Mouse (Mus musculus) limb, embryonic 11.5 days (tissue): ENCODE results near the gene Grm5. TPM values are rescaled to one million over a fixed set of nuclear protein-coding genes. Genes with fewer than 3 reads are reported as not detected.

Experiments used
- ATAC-seq: fragments of 200-750 bp; cut with Nextera tagmentation; 2 replicates; pipeline ENCODE4 v1.8.0; 2017; ENCODE audit warnings: low read depth; ENCODE audit not compliant: insufficient number of reproducible peaks, low FRiP score, low TSS enrichment
- DNase-seq: peaks from one replicate; pipeline ENCODE4 v3.0.0-alpha.2; 2015; ENCODE audit warnings: low spot score
- H3K27ac ChIP-seq: fragments of 300-500 bp; sonication (generic); replicated peaks from 2 replicates; pipeline ENCODE4 v1.5.1; 2014; ENCODE audit warnings: low read depth, mild to moderate bottlenecking, low read length
- H3K27me3 ChIP-seq: fragments of 300-500 bp; sonication (generic); 2 replicates; pipeline ENCODE4 v1.6.1; 2014; ENCODE audit warnings: mild to moderate bottlenecking, low read length, mixed read lengths; ENCODE audit not compliant: control insufficient read depth, insufficient read depth
- H3K36me3 ChIP-seq: fragments of 300-500 bp; sonication (generic); 2 replicates; pipeline ENCODE4 v1.6.1; 2014; ENCODE audit warnings: mild to moderate bottlenecking, low read length, moderate library complexity, mixed read lengths; ENCODE audit not compliant: control insufficient read depth, insufficient read depth
- H3K4me1 ChIP-seq: fragments of 300-500 bp; sonication (generic); 2 replicates; pipeline ENCODE4 v1.6.1; 2014; ENCODE audit warnings: low read length, mixed read lengths; ENCODE audit not compliant: control insufficient read depth, insufficient read depth
- H3K4me2 ChIP-seq: fragments of 300-500 bp; sonication (generic); 2 replicates; pipeline ENCODE4 v1.6.1; 2014; ENCODE audit warnings: low read depth, mild to moderate bottlenecking, moderate library complexity; ENCODE audit not compliant: severe bottlenecking
- H3K4me3 ChIP-seq: fragments of 300-500 bp; sonication (generic); 2 replicates; pipeline ENCODE4 v1.5.1; 2014; ENCODE audit warnings: low read depth, low read length
- H3K9ac ChIP-seq: fragments of 300-500 bp; sonication (generic); 2 replicates; pipeline ENCODE4 v1.6.1; 2014; ENCODE audit warnings: mild to moderate bottlenecking, low read length
- H3K9me3 ChIP-seq: fragments of 300-500 bp; sonication (generic); 2 replicates; pipeline ENCODE4 v1.6.1; 2016; ENCODE audit warnings: low read length; ENCODE audit not compliant: control insufficient read depth
- WGBS: fragments of 180-500 bp; shearing (Covaris S2); extraction: QIAGEN DNeasy Blood & Tissue Kit; methylation state at CpG from one replicate; pipeline ENCODE4 v1.1.7; 2014; 5-methylcytosine and 5-hydroxymethylcytosine counted together
- polyA plus RNA-seq: library from polyadenylated mRNA; unstranded; fragments of >200 nt; fragmentation: Nextera tagmentation; extraction: Ambion mirVana; gene quantifications from 2 replicates; pipeline ENCODE4 v1.2.1, GENCODE M21; 2014

Gene Grm5
- polyA plus RNA-seq, 1 experiment from 2014 or later = 0.04 TPM

DNA sequence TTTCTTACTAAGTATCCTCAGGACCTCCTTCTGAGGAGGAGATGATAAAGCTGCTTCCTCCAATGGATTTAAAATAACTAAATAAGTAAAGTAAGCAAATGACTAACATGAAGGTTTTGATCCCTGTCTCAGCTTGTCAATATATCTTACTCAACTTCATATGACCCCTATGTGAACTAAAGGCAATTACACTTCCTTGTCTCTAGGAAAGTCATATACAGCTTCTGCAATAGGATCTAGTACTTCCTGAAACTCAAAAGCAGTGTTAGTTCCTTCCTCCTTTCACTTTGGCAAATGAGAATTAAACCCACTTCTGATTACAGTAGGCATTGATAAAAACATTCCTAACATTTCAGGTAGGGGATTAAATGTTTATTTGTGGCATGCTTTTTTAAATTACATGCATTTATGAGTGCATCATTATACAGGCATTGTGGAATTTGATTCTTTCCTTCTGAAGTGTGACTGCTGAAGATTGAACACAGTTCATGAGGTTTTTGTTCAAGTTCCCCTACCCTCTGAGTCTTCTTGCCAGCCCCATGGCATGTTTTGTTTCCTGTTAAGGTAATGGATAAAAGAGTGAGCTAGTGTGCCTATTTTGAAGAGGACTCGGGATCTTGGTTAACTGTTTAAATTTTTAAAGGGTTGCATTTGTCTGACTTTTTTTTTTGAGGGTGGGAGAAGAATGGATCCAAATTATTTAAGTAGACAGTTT lies 470.4 kb downstream of the Grm5 start:
- Histone ChIP-seq H3K9ac (no peak overlapping the region), H3K4me2 (no peak overlapping the region), H3K9me3 (no peaks in the 10 kb centered on the region), H3K4me1 (no peaks in the 10 kb centered on the region), H3K36me3 (no peaks in the 10 kb centered on the region), H3K27me3 (no peaks in the 10 kb centered on the region), H3K27ac (no peak overlapping the region), H3K4me3 (no peak overlapping the region)
- no peak for ATAC-seq
- WGBS = 71% methylated on average over 1 of the region's 1 CpGs
- no peak for DNase-seq

DNA sequence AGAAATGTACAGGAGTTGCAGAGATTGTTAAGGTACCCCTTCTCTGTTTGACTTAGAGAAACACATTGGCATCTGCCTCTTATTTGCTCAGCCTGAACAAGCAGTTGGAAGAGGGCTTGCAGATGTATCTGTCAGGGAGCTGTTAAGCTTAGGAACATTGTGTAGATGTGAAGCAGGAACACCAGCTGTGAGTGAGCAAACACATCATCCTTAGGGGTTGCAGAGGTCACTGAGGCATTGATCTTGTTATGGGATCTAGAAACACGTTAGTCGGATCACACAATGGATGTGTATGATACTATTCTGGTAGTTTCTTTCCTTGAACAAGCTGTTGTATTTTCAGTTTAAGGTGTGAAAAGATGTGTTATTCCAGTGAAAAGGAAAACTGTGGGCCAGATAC lies 472.5 kb downstream of the Grm5 start:
- Histone ChIP-seq H3K36me3 (no peaks in the 10 kb centered on the region), H3K27me3 (no peaks in the 10 kb centered on the region), H3K4me1 (no peaks in the 10 kb centered on the region), H3K9ac (no peak overlapping the region), H3K27ac (no peak overlapping the region), H3K4me3 (no peak overlapping the region), H3K4me2 (no peak overlapping the region), H3K9me3 (no peaks in the 10 kb centered on the region)
- WGBS = 56% methylated on average over 2 of the region's 2 CpGs
- DNase-seq (no peak), ATAC-seq (no peak)

DNA sequence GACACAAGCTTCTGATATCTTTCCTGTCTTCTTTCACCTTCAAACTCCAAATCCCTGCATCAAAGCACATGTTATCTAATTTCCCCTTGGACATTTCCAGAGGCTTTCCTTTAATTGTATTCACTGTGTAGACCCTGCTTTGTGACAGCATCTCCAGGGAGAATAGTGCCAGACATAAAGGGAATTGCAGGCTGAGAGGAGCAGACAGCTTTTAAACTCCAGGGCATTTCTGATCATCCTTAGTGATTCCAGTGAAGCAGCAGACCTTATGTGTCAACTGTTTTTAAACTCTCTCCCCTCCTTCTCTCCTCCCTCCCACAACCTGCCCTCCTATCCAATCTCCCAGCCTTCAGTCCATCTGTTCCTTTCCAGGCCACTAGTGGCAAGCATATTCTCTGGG lies 507.1 kb downstream of the Grm5 start:
- H3K36me3 ChIP-seq = no peaks in the 10 kb centered on the region
- no peak overlapping the region for H3K27ac ChIP-seq
- H3K9me3 ChIP-seq = no peaks in the 10 kb centered on the region
- H3K4me2 ChIP-seq = no peak overlapping the region
- H3K4me1 ChIP-seq = no peaks in the 10 kb centered on the region
- no peak for DNase-seq
- H3K4me3 ChIP-seq = no peak overlapping the region
- ATAC-seq = no peak
- H3K9ac ChIP-seq = no peak overlapping the region
- H3K27me3 ChIP-seq = no peaks in the 10 kb centered on the region

DNA sequence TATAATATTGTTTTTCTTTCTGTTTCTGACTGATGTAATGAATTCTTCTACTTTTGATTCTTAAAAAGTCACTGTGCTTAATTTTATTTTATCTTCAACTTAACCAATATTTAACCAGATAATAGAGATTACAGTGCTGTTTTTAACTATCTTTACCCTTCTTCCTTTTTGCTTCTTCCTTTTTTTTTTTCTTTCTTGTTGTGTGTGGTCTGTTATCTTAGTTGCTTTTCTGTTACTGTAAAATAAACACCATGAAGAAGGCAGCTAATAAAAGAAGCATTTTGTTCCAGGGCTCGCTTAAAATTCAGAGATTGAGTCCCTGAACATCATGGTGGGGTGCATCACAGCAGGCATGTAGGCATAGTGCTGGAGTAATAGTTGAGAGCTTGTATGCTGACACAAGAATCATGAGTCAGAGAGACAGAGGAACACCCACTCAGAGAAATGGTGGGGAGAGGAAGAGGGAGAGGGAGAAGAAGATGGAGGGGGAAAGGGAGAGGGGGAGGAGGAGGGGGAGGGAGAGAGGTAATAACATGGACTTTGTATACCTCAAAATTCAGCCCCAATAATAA lies 512.7 kb downstream of the Grm5 start:
- no peaks in the 10 kb centered on the region for H3K9me3 ChIP-seq

DNA sequence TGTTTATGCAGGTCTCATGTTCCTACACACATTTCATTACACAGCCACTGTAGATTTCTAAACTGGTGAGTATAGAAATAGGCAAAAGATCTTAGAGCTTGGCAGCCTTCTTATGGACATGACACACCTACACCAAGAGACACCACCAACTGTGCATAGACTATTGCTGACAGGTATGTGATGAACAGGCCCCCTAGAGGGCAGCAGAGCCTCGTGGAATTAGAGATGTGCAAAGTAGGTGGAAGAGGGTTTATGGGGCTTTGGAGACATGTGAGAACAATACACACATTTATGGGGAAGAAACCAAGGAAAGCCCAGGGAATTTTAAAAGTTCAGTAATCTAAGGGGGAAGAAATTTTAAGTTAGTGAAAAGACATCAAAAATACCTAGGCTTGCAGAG lies 513.7 kb downstream of the Grm5 start:
- no peaks in the 10 kb centered on the region for H3K9me3 ChIP-seq
- ATAC-seq = no peak
- peak; percentile 71 for DNase-seq
- no peak overlapping the region for H3K9ac ChIP-seq
- H3K4me3 ChIP-seq = no peak overlapping the region
- no peaks in the 10 kb centered on the region for H3K27me3 ChIP-seq
- H3K36me3 ChIP-seq = no peaks in the 10 kb centered on the region
- 6% methylated on average over 1 of the region's 1 CpGs for WGBS
- H3K4me2 ChIP-seq = no peak overlapping the region
- H3K27ac ChIP-seq = no peak overlapping the region
- H3K4me1 ChIP-seq = no peaks in the 10 kb centered on the region

More for the DNA sequence above, 512.7 kb downstream of the Grm5 start:
- Histone ChIP-seq H3K9ac (no peak overlapping the region), H3K4me2 (no peak overlapping the region), H3K27ac (no peak overlapping the region), H3K4me1 (no peaks in the 10 kb centered on the region), H3K27me3 (no peaks in the 10 kb centered on the region), H3K36me3 (no peaks in the 10 kb centered on the region), H3K4me3 (no peak overlapping the region)
- no peak for DNase-seq
- no peak for ATAC-seq
- WGBS = 63% methylated on average over 1 of the region's 1 CpGs

DNA sequence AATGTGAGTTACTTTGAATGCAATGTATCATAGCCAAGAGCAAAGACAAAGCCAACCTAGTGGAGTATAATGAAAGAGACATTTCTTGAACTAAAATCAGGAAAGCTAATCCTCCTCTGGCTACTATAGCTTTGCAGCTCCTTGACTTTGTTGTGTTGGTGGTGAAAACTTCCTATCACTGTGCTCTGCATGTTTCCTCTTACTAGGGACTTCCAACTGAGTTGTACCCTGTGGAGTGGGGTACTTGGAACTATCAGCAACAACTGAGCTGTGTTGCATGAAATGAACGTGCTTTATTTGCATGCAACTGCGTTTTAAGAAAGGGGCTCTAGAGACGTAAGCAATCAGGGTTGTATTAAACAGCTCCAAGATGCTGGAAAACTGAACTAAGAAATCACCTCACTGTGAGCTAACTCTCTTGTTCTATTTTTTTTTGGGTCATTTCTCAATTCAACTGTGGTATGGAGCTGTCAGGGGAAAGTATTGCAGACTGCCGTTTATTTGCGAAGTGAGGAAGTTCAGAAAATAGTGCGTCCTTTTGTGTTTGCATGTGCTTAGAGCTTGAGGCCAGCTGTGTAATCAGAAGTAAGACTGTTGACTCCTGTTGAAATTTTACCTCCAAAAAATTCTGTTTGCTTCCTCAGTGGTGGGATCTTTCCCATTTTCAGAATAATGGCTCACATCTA lies 532.9 kb downstream of the Grm5 start:
- Histone ChIP-seq H3K9ac (no peak overlapping the region), H3K4me1 (no peaks in the 10 kb centered on the region), H3K36me3 (no peaks in the 10 kb centered on the region), H3K27me3 (no peaks in the 10 kb centered on the region), H3K4me2 (no peak overlapping the region), H3K4me3 (no peak overlapping the region), H3K9me3 (no peaks in the 10 kb centered on the region), H3K27ac (no peak overlapping the region)
- ATAC-seq (no peak), DNase-seq (no peak)
- 82% methylated on average over 6 of the region's 6 CpGs for WGBS

DNA sequence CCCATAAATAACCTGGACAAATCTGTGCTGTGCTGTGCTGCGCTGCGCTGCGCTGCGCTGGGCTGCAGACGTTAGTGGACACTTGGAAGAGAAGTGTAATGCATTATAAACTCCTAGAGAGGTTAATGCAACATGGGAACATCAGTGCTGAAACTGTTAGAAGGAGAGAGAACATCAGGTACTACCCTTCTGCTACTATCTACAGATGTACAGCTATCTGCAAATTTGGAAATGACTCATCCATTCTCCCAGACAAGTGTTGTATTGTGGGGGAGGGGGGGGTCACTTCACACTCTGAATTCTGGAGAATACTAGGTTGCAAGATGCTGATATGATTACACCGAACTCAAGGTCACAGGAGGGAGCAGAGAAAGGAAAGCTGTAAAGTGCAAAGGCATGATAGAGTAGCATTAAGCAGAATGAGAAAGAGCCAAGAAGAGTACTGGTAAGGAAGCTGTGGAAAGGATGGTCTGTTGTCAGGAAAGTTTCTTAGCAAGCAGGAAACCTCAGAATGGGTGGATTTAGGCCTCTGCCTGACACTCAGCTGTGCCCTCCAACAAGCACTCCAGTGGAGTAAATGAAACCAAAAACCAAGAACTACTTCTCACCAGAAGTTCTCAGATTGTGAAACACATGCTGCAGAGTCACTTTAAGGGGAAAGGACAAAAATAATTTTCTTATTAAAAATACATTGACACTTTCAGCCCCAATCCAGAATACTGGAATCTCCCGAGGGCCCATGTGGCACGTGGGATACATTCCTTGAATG lies 544.3 kb downstream of the Grm5 start:
- no peak overlapping the region for H3K9ac ChIP-seq
- no peaks in the 10 kb centered on the region for H3K36me3 ChIP-seq
- H3K4me3 ChIP-seq = no peak overlapping the region
- ATAC-seq (no peak), DNase-seq (no peak)
- H3K27ac ChIP-seq = no peak overlapping the region
- H3K27me3 ChIP-seq = peaks cover 15% of the 10 kb centered on the region
- H3K4me2 ChIP-seq = no peak overlapping the region
- 84% methylated on average over 8 of the region's 8 CpGs for WGBS
- no peaks in the 10 kb centered on the region for H3K9me3 ChIP-seq
- H3K4me1 ChIP-seq = 0 out of 2 replicates have a peak, but pooled peaks cover 3% of the 10 kb centered on the region
